Mouse (Mus musculus) liver, embryonic 16.5 days (tissue): Measurements from ENCODE around the gene Rbm28. TPM values are rescaled to one million over a fixed set of nuclear protein-coding genes. Genes with fewer than 3 reads are reported as not detected.

Experiments used
- ATAC-seq: fragments of 200-750 bp; cut with Nextera tagmentation; 2 replicates; pipeline ENCODE4 v1.8.0; 2017; ENCODE audit warnings: low read depth, mild to moderate bottlenecking, moderate number of reproducible peaks, moderate library complexity
- H3K27ac ChIP-seq: fragments of 300-500 bp; sonication (generic); 2 replicates; pipeline ENCODE4 v1.5.1; 2014; ENCODE audit warnings: mild to moderate bottlenecking, low read length
- H3K27me3 ChIP-seq: fragments of 300-500 bp; sonication (generic); 2 replicates; pipeline ENCODE4 v1.6.1; 2014; ENCODE audit warnings: low read depth, low read length, mixed read lengths; ENCODE audit not compliant: control insufficient read depth, insufficient read depth
- H3K36me3 ChIP-seq: fragments of 300-500 bp; sonication (generic); 2 replicates; pipeline ENCODE4 v1.6.1; 2014; ENCODE audit warnings: mild to moderate bottlenecking; ENCODE audit not compliant: control insufficient read depth, insufficient read depth
- H3K4me1 ChIP-seq: fragments of 300-500 bp; sonication (generic); 2 replicates; pipeline ENCODE4 v1.6.1; 2014; ENCODE audit warnings: low read depth, low read length, mixed read lengths; ENCODE audit not compliant: control insufficient read depth
- H3K4me2 ChIP-seq: fragments of 300-500 bp; sonication (generic); 2 replicates; pipeline ENCODE4 v1.6.1; 2014; ENCODE audit warnings: low read depth, low read length, mixed read lengths
- H3K4me3 ChIP-seq: fragments of 300-500 bp; sonication (generic); 2 replicates; pipeline ENCODE4 v1.5.1; 2014; ENCODE audit warnings: low read depth, mild to moderate bottlenecking, low read length
- H3K9ac ChIP-seq: fragments of 300-500 bp; sonication (generic); 2 replicates; pipeline ENCODE4 v1.6.1; 2014; ENCODE audit warnings: low read depth, low read length
- H3K9me3 ChIP-seq: fragments of 300-500 bp; sonication (generic); replicated peaks from 2 replicates; pipeline ENCODE4 v1.6.1; 2016; ENCODE audit warnings: low read length; ENCODE audit not compliant: control insufficient read depth
- WGBS: fragments of 180-500 bp; shearing (Covaris S2); extraction: QIAGEN DNeasy Blood & Tissue Kit; methylation state at CpG from one replicate; pipeline ENCODE4 v1.1.7; 2014; ENCODE audit not compliant: insufficient replicate concordance; 5-methylcytosine and 5-hydroxymethylcytosine counted together
- microRNA-seq: library from miRNA; unstranded; fragments of <30 nt; microRNA quantifications from one replicate; pipeline ENCODE4, GENCODE M21; 2016
- polyA plus RNA-seq: library from polyadenylated mRNA; unstranded; fragments of >200 nt; fragmentation: Nextera tagmentation; extraction: Ambion mirVana; gene quantifications from 2 replicates; pipeline ENCODE4 v1.2.1, GENCODE M21; 2015

Gene Rbm28
- polyA plus RNA-seq, 1 experiment from 2014 or later: 8.9 TPM

DNA sequence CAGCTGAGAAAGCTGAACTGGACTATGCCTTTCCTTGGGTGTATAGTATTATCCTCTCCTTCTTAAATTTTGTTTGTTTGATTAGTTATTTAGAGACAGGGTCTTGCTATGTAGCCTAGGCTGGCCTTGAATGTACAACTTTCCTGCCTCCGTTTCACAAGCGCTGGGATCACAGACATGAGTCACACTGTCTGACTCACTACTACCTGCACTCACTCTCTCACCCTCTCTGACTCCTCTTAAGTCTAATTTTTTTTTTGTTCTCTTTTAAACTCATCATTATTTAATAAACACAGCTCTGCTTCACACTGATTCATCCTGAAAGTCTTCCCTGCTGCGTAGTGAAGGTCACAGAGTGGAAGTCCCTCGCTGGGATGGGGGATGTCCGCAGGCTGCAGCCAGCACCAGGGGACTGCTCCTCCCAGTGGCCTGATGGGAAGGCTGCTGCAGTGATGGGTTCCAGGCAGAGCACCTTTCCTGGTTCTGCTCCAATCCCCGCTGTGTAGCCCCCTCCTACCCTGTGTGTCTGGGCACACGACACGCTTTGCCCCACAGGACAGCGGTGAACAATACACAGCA is 81.9 kb downstream of the Rbm28 start:
- Histone ChIP-seq H3K36me3 (no peaks in the 10 kb centered on the region), H3K27me3 (no peaks in the 10 kb centered on the region), H3K9me3 (no peaks in the 10 kb centered on the region), H3K4me3 (no peak overlapping the region), H3K4me2 (no peak overlapping the region), H3K27ac (no peak overlapping the region), H3K4me1 (no peaks in the 10 kb centered on the region), H3K9ac (no peak overlapping the region)
- no peak for ATAC-seq
- 44% methylated on average over 9 of the region's 9 CpGs for WGBS

DNA sequence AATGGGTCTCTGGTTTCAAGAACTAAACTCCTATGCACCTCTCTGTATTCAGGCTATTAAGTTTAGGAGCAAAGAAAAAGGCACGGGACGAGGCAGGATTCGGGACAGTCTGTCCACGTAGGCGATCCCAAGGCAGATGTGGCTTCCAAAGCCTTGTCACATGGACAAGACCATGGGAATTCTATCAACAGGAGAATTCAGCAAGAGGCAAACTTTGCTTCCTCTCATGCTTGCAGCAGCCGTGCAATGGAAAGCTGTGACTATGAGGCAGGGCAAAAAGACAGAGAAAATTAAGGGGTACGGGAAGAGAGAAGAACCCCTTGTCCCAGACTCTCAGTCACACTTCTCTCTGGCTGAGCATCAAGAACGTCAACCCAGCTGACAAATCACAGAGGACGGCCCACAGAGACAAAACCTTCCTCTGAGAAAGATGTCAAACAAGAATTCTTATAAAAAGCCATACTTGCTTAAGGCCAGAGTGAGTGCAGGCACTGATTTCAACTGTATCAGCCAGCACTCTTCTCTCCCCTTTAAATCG is 82.9 kb downstream of the Rbm28 start:
- H3K4me2 ChIP-seq: no peak overlapping the region
- no peak overlapping the region for H3K27ac ChIP-seq
- H3K36me3 ChIP-seq: no peaks in the 10 kb centered on the region
- no peak overlapping the region for H3K9ac ChIP-seq
- WGBS: 59% methylated on average over 10 of the region's 10 CpGs
- H3K9me3 ChIP-seq: no peaks in the 10 kb centered on the region
- no peaks in the 10 kb centered on the region for H3K27me3 ChIP-seq
- no peaks in the 10 kb centered on the region for H3K4me1 ChIP-seq
- ATAC-seq: no peak
- no peak overlapping the region for H3K4me3 ChIP-seq

DNA sequence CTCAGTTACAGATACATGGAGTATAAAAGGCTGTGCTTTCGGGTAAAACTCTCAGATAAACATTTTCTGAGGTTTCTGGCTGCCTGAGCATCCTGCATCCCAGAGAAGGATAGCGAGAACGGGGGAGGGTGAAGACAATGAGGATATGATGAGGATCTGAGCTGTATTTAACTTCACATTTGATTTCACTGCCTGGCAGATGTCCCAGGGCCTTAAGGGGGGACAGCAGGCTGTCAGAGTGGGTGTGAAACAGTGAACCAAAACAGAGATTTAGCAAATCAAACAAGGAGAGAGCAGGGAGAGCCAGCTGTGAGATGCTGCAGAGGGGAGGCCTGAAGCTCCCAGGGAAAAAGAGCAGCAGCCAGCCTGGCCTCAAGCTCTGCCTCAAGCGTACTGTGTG is 85.5 kb downstream of the Rbm28 start:
- no peak for ATAC-seq
- no peak overlapping the region for H3K4me2 ChIP-seq
- no peaks in the 10 kb centered on the region for H3K9me3 ChIP-seq
- H3K27ac ChIP-seq: no peak overlapping the region
- H3K36me3 ChIP-seq: no peaks in the 10 kb centered on the region
- H3K27me3 ChIP-seq: no peaks in the 10 kb centered on the region
- no peaks in the 10 kb centered on the region for H3K4me1 ChIP-seq
- H3K9ac ChIP-seq: no peak overlapping the region
- 55% methylated on average over 4 of the region's 4 CpGs for WGBS
- H3K4me3 ChIP-seq: no peak overlapping the region

DNA sequence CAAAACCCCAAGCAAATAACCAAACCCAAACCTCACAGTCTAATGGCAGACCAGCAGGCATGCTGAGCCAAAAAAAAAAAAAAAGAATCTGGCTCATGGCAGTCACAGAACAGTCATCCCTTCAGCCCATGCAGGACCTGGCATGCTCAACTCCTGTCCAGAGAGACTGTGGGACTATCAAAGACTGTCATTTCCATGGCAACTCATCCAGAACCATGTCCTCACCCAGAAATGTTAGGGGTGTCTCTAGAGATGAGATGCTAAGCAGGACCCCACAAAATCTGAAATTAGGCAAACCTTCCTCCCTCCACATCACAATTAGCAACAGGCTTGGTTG is 90.7 kb downstream of the Rbm28 start:
- no peak overlapping the region for H3K4me2 ChIP-seq
- H3K4me1 ChIP-seq: no peaks in the 10 kb centered on the region
- H3K36me3 ChIP-seq: no peaks in the 10 kb centered on the region
- no peaks in the 10 kb centered on the region for H3K9me3 ChIP-seq
- no peak overlapping the region for H3K9ac ChIP-seq
- no peak overlapping the region for H3K4me3 ChIP-seq
- ATAC-seq: no peak
- no peak overlapping the region for H3K27ac ChIP-seq
- no peaks in the 10 kb centered on the region for H3K27me3 ChIP-seq

Small RNA genes lying within 50 kb of the gene (microRNA-seq; reads per million reads assigned to microRNA genes)
- not detected for gene Gm24303

Other genes starting within 250 kb of the Rbm28 start
- not detected in 2 replicates for gene Lep, start 104.8 kb downstream of the Rbm28 start, polyA plus RNA-seq
- 0.04 TPM in 1 of 2 replicates, not detected in the other for gene Prrt4, start 14.6 kb upstream of the Rbm28 start, polyA plus RNA-seq
- 8.4 and 10.0 TPM in 2 replicates for gene Impdh1, start 51.4 kb upstream of the Rbm28 start, polyA plus RNA-seq
- 26.1 and 32.4 TPM in 2 replicates for gene Hilpda, start 107.5 kb upstream of the Rbm28 start, polyA plus RNA-seq
- gene Fam71f2, start 114.6 kb upstream of the Rbm28 start, polyA plus RNA-seq: 0.09 and 0.13 TPM in 2 replicates
- not detected in 2 replicates for gene Fam71f1, start 154.1 kb upstream of the Rbm28 start, polyA plus RNA-seq
- 105 and 109 TPM in 2 replicates for gene Calu, start 183.1 kb upstream of the Rbm28 start, polyA plus RNA-seq
- gene Opn1sw, start 223.5 kb upstream of the Rbm28 start, polyA plus RNA-seq: 0.07 TPM in 2 replicates
- 0.09 and 0.34 TPM in 2 replicates for gene Ccdc136, start 231.3 kb upstream of the Rbm28 start, polyA plus RNA-seq